Mouse (Mus musculus) R1 (cell line): ENCODE data around the gene Nubpl.

ENCODE experiments used
- DNase-seq: peaks from one replicate; pipeline ENCODE4 v3.0.0-alpha.2; 2018; ENCODE audit warnings: low read depth, low spot score

Nubpl gene

GRCm38 (mm10) chr12:52328488-52328887 lies 231.0 kb downstream of the Nubpl start:
- no peak for DNase-seq

DNA sequence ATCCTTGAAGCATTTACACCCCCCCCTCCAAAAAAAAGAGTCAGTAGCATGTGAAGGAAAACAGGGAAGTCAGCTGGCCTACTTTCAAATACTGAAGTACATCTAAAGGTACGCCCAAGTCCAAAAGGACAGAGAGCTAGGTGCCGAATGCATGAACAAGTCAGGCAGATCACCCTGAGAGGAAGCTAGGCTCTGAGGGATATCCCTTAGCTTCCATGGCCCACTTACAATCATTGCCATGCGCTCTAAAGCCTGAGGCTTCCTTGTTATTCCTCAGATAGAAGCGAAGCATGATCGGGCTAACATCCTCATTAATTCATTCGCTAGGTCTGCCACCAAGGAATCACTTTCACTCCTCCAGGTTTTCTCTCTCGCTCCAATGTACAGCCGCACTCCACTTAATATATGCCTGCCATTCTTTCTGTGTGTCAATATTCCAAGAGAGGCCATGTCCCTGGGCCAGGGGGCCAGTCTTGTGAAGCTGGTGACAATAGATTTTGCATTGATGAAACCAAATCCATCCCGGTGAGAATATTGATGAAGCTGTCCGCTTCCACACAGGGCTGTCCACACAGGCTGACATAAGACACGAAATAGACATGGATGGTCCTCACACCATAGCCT lies 237.7 kb downstream of the Nubpl start:
- DNase-seq, result no peak

- DNase-seq, result no peak
These were observed 240.7 kb downstream of the Nubpl start for GRCm38 (mm10) chr12:52338136-52338753.

GRCm38 (mm10) chr12:52346611-52347010 lies 249.1 kb downstream of the Nubpl start:
- DNase-seq, result no peak

DNA sequence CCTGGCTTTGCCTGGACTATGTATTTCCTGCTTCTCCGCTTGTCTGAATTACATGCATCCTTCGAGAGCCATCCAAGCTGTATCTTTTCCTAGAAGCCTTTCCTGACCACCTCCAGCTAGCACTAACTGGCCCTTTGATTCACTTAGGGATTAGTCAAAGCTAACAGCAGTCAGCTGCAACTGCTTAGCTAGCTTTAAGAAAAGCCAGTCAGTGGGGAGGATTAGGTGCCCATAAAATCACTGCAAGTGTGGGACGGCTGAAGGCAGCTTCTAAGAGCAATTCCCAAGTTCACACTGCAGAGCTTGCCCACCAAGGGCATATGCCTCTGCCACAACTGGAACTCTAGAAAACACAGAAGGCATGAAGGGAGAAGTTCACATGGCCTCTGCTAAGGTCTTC lies 252.7 kb downstream of the Nubpl start:
- DNase-seq, result no peak

DNA sequence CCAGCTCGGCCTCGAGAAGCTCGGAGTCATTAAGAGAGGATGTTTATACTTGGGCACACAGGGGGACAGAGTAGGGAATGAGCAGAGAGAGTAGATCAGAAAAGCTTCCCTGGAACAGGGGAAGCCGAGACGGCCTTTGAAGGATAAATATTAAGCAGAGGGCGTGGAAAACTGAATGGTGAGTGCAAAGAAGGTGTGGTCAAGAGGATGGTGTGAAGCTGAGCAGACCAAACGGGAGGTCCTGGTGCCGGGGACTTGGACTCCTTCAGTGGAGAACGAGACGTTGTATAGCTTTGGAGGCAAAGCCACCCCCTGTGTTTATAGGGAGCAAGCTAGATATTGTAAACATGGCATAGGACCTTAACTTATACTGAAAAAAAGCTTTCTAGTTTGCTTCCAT lies 261.9 kb downstream of the Nubpl start:
- no peak for DNase-seq

GRCm38 (mm10) chr12:52360136-52360535 lies 262.6 kb downstream of the Nubpl start:
- no peak for DNase-seq

GRCm38 (mm10) chr12:52361198-52361597 lies 263.7 kb downstream of the Nubpl start:
- no peak for DNase-seq
